Mouse (Mus musculus): ENCODE results near the gene Cntrl. TPM values are rescaled to one million over a fixed set of nuclear protein-coding genes. Genes with fewer than 3 reads are reported as not detected.

Cntrl gene
- total RNA-seq, 2 experiments from 2014 or later = 16.1 to 17.6 TPM

- intact Hi-C loops (cut with DNase I) = no loop called here
- DNase-seq = no peak
Measured at GRCm38 (mm10) chr2:35169452-35169851, 60.2 kb downstream of the Cntrl start.

DNA sequence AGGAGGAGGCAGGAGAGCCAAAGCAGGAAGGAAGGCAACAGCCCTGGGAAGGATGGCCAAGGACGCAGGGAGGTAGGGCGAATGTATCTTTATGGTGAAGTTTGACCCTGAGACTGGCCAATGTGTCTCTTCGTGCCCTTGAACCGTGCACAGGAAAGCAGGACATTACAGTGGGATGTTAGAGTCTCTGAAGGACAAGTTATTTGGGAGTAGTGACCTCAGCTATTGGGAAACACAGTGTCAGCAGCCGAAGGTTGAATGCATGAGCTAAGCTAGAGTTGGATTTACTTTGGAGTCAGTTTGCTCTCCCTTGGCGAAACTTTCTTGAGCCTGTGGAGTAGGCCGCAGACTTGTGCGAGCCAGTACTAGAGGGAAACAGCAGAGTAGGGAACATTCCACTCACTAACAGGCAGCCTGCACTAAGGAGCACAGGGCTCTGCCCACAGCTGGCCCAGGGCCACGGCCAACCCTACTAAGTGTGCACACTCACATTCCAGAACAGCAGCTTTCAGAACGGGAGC is 62.1 kb downstream of the Cntrl start:
- DNase-seq = no peak
- intact Hi-C loops (cut with DNase I) = no loop called here

DNA sequence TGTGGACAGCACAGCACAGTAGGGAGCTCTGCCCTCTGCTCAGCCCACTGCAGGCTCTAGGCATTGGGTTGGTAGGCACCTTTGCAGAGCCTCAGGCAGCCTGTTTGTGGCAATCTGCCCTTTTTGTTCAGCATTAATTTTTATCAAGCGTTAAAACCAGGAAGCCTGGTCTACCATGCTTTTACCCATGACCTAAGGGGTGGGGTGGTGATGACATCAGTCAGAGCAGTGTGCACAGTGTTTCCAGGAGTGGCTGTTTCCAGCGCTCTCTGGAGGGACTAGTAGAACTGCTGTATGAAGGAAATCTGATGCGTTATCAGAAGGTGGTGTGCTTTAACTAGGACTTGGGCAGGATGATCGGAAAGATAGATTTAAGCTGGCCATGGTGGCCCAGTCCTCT is 63.0 kb downstream of the Cntrl start:
- intact Hi-C loops (cut with DNase I) = no loop called here
- DNase-seq = no peak

GRCm38 (mm10) chr2:35173666-35174065 is 64.4 kb downstream of the Cntrl start:
- intact Hi-C loops (cut with DNase I) = no loop called here
- DNase-seq = no peak

GRCm38 (mm10) chr2:35174100-35174499 is 64.8 kb downstream of the Cntrl start:
- no peak for DNase-seq

DNA sequence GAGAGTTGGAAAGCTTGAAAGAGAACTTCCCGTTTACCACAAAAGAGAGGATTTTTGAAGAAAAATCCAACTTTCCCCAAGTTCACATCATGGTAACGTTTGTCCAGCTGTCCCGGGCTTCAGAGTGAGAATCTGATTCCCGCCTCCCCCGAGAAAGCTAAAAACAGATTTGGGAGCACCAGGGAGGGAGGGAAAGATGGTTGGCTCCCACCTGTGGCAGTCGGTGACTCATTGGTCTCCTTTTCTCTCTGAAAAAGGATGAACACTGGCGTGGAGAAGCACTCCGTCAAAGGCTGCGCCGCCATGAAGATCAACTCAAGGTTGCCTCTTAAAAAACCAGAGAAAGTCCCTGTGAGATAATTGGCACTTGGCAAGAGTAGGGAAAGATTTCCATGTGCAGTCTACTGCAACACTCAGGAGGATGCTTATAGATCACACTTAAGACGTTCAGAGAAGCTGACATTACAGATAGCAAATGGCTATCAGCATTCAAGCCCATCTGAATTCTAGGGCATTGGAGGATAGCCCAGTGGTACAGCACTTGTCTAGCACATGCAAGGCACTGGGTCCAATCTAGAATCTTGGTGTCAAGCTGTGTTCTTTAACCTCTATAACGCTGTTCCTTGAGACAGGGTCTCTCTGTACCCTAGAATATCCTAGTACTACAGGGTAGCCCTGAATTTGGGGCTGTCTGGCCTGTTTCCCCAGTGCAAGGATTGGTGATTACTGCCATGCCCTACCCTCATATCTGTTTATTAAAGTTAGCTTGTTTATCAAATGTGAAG is 66.2 kb downstream of the Cntrl start:
- DNase-seq = no peak
- intact Hi-C loops (cut with DNase I) = no loop called here

More at GRCm38 (mm10) chr2:35174100-35174499, 64.8 kb downstream of the Cntrl start:
- intact Hi-C loops (cut with DNase I) = no loop called here

GRCm38 (mm10) chr2:35178153-35178552 is 68.9 kb downstream of the Cntrl start:
- DNase-seq = no peak
- intact Hi-C loops (cut with DNase I) = no loop called here

DNA sequence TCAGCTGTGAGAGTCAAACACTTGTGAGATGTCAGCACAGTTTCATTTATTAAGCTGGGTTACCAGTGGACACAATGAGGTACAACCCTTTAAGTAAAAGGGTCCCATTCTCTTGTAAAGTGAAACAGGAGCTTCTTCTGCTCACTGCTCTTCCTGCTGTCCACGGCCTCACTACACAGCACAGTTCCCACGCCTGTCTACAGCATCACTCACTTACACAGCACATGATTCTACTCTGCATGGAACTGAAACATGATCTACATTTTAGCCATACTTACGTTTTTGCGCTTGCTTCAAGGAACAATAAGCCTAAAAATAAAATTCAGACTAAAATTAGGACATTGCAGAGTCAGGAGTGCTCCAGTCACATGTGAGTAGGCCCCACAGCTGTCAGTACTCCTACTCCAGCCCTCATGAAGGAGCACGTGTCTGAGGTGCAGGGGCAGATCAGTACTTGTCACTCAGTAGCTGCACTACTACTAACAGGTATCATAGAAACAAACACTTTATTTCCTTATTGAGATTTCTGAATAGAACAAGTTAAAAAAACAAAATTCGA is 73.9 kb downstream of the Cntrl start:
- intact Hi-C loops (cut with DNase I) = no loop called here
- no peak for DNase-seq

- intact Hi-C loops (cut with DNase I) = no loop called here
- no peak for DNase-seq
Measured at GRCm38 (mm10) chr2:35188929-35189328, 79.6 kb downstream of the Cntrl start.

GRCm38 (mm10) chr2:35193976-35194375 is 84.7 kb downstream of the Cntrl start:
- no peak for DNase-seq
- intact Hi-C loops (cut with DNase I) = no loop called here

- DNase-seq = no peak
- intact Hi-C loops (cut with DNase I) = no loop called here
Measured at GRCm38 (mm10) chr2:35195626-35196544, 86.6 kb downstream of the Cntrl start.

DNA sequence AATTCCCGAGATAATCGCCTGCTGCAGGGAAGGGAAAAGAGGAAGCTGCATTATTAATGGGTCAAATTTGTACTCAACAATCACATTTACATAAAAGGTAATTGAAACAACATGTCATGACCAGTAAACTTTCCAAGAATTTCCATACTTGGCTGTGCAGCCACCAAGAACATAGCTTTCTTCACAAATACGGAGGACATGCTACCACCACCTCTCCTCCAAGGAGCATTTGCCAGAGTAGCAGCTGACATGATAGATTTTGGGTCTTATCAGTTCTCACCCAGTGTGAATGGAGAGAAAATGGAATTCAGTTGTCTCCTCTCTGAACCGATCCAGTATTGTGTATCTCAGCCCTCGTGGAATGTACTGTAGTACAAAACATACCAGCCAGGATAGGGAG is 90.2 kb downstream of the Cntrl start:
- intact Hi-C loops (cut with DNase I) = no loop called here
- DNase-seq = no peak

DNA sequence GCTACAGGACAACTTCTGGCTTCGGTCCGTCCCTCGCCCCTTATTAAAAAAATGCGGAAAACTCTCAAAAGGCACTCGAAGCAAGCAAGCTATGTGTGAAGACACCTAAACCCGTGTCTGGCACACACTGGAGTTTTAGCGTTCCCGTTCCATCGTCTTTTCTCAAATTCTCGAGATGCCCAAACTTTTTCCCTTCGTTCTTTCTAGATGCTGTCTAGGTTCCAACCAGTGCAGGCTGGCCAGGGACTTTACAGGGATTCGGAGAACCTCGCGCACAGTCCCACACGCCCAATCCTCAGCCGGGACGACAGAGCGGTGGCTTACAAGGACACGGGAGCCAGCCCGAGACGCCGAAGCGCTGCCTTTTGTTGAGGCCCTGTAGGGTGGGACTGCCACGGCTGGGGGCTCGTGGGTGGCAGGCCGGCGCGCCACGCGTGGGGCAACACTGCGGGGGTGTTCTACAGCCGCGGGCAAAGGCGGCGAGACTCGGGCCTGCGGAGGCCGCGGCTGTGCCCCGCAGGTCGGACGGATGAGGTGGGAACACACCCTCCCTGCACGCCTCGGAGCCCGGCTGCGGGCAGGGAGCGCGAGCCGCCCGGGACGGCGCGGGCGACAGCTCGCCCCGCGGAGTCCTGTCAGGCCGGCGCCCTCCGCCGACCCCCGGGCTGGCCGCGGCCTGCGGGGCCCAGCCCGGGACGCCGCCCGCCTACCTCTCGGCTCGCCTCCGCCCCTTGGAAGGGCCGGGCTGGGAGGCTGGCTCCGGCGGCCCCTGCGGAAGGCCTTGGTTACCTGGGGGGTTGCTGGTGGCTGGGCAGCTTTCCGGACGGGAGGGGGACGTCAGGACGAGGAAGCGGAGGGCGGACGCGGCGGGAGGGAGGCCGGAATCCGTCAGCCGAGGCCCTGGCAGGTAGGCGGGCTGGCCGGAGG is 90.9 kb downstream of the Cntrl start:
- peak; percentile 35 for DNase-seq
- intact Hi-C loops (cut with DNase I) = no loop called here

DNA sequence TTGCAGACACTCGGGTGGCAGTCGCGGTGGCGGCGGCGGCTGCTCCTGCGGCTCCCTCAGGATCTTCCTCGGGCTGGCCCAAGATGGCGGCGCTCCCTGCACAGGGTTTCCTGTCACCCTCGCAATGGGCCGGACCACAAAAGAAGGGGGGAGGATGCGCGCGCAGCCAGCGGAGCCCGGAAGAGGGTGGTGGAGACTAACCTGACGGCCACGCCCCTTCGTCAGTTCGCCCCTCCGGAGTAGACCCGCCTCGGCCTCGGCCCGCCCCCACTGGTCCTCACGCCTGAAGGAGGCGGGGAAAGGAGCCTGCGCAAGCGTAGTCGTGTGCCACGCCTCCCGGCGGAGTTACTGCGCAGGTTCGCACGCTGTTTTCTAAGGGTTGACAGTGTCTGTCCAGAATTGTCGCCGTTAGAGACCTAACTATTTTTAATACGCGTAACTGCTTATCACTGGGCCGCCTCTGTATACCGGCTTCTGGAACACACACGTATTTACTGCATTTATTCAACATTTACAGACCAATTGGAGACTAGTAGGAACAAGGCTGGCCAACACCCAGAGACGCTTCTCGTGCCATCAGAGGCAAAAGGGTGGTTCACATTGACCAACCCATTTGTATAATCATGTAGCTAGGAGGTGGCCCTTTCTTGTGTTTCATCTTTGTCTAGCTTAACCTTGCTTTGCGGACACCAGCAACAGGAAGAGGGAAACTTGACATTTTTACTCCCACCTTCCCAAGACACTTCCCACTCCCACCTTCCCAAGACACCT is 91.8 kb downstream of the Cntrl start, which contains the start of gene Rab14:
Gene Rab14, minus strand, starts transcription at position 223 of the 771 bp plus-strand sequence.
- intact Hi-C loops (cut with DNase I) = no loop called here
- peak; percentile 100 for DNase-seq

- intact Hi-C loops (cut with DNase I) = no loop called here
- no peak for DNase-seq
Measured at GRCm38 (mm10) chr2:35203729-35204128, 94.4 kb downstream of the Cntrl start.

DNA sequence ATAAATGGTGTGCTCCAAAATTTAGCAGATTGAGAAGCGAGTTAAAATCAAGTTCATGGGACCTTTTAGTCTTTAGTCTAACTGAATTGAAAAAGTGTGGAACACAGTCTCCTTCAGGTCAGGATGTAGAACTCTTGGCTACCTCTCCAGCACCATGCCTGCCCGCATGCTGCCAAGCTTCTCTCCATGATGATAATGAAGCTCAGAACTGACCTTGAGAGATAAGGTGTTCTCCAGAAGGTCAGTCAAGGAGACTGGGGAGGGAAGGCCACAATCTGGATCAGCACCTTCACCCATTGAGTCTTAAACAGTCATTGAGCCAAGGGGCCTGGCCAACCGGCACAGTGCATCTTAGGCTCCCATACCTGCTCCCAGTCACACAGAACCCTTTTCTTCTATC is 97.5 kb downstream of the Cntrl start:
- intact Hi-C loops (cut with DNase I) = no loop called here
- no peak for DNase-seq

DNA sequence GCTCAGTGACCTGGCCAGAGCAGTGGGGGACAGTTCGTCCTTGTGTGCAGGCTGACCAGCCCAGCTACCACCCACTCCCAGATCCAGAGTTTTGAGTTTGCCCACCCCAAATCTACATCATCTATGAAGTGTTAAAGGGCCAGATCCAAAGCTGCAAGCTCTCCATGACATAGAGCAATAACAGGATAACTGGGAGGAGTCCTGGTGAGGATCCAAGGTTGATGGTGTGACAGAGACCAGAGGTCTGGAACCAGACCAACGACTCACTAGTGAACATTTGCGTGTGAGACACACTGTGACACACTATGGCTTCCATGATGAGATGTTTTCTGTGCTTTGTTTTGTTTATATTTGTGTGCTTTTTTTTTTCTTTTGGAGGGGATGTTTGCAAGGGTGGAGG is 98.8 kb downstream of the Cntrl start:
- intact Hi-C loops (cut with DNase I) = no loop called here
- DNase-seq = no peak

- no peak for DNase-seq
- intact Hi-C loops (cut with DNase I) = no loop called here
Measured at GRCm38 (mm10) chr2:35208931-35209665, 99.8 kb downstream of the Cntrl start.

DNA sequence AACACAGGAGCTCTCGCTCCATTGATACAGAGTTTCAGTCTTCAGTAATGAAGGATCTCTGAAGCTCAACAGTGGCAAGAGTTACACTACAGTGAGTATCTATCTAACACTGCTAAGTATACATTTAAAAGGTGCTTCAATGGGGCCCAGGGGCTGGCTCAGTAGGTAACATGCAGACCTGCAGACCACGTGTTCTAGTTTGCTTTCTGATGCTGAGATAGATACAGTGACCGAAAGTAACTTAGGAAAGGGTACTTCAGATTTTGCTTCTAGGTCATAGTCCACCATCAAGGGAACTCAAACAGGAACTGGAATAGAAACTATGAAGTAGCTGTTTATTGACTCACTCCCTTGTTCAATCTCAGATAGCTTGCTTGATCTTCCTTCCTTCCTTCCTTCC is 102.4 kb downstream of the Cntrl start:
- intact Hi-C loops (cut with DNase I) = loop anchor here (5.0 kb wide), 1 partner anchor 56 kb away; no protein-coding TSS in a partner anchor
- no peak for DNase-seq

All from left cerebral cortex, postnatal 4 days (tissue).